8 mouse cellular contexts compared by ENCODE assay signal in the genomic region with DNA sequence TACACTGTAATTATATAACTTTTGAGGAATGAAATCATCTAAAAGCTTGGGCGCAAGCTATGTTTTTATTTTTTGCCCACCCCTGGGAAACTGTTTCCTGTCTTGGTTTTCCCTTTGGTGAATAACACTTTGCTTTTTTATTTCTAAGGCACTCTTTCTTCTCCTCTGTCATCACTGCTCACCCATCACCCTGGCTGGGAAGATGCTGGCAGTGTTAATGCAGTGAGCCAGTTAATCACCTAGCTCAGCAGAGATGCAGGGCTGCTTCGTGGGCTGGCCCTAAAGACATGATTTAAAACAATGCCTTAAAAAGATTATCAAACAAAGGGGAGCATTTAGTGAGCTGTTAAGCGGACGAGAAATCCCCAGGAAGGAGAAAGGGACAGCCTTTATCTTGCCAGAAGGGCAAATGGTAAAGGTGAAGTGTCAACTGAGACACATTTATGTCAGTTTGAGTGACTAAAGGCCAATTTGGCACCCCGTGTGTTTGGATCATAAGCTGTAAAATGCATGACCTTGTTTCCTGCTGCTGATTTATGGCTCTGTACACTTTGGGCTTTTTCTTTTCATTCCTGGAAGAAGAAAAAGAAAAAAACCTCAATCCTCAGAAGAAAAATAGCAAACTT.
DNase-seq lines count a peak whose midpoint lies in the region; ATAC-seq and TF ChIP-seq lines count a peak whose summit lies in the region.

No protein-coding gene starts in this region.

- no peaks in the 10 kb centered on the region for H3K9me3 ChIP-seq in kidney, embryonic 14.5 days (ENCODE audit: control insufficient read depth, low read length)

- WGBS in kidney, embryonic 14.5 days: 18% methylated on average over 5 of the region's 5 CpGs
- WGBS in thymus, adult 2 months: 40% methylated on average over 5 of the region's 5 CpGs

- H3K27ac ChIP-seq in kidney, embryonic 14.5 days (ENCODE audit: low read depth, low read length): no peak overlapping the region
- H3K27ac ChIP-seq in thymus, adult 2 months (ENCODE audit: control insufficient read depth, insufficient read depth, low read length): no peak overlapping the region

- no peaks in the 10 kb centered on the region for H3K36me3 ChIP-seq in kidney, embryonic 14.5 days (ENCODE audit: control insufficient read depth, insufficient read depth, low read length)
- H3K36me3 ChIP-seq in thymus, adult 2 months (ENCODE audit: control insufficient read depth, insufficient read depth, low read length): no peaks in the 10 kb centered on the region

- H3K9ac ChIP-seq in kidney, embryonic 14.5 days (ENCODE audit: low read depth, low read length): no peak overlapping the region

- DNase-seq in gastrocnemius, adult 18-20 months (ENCODE audit: low spot score): peak; percentile 12
- no peak for DNase-seq in gastrocnemius, postnatal 14 days
- no peak for DNase-seq in kidney, adult 18-20 months
- DNase-seq in ZHBTc4 (ENCODE audit: low read depth, low spot score): peak; percentile 43
- DNase-seq in kidney, postnatal 10 days: peak; percentile 27
- no peak for DNase-seq in frontal cortex, postnatal 25 days (ENCODE audit: low spot score in 2 of 2)
- no peak for DNase-seq in thymus, adult 2 months

- intact Hi-C loops in gastrocnemius, postnatal 14 days (cut with DNase I; ENCODE audit: low total_unique reads): no loop called here

- H3K4me1 ChIP-seq in kidney, embryonic 14.5 days (ENCODE audit: control insufficient read depth, insufficient read depth, low read length): peaks cover 17% of the 10 kb centered on the region
- H3K4me1 ChIP-seq in thymus, adult 2 months (replicated peaks; ENCODE audit: control insufficient read depth, insufficient read depth, low read length): no peaks in the 10 kb centered on the region

- TF ChIP-seq CTCF in thymus, adult 2 months (IDR thresholded peaks at IDR 0.05; ENCODE audit: borderline replicate concordance, control insufficient read depth, extremely low read depth, insufficient read depth, low read length, poor library complexity): no peak

- no peak for ATAC-seq in kidney, embryonic 14.5 days (ENCODE audit: low FRiP score, low TSS enrichment)

- H3K4me3 ChIP-seq in kidney, embryonic 14.5 days (ENCODE audit: low read length): no peak overlapping the region
- H3K4me3 ChIP-seq in thymus, adult 2 months (ENCODE audit: control insufficient read depth, insufficient read depth, low read length): no peak overlapping the region

- H3K4me2 ChIP-seq in kidney, embryonic 14.5 days (replicated peaks; ENCODE audit: low read depth, low read length): 0 out of 2 replicates have a peak overlapping the region, but pooled peaks have one; percentile 2

- TF ChIP-seq POLR2A in thymus, adult 2 months (IDR thresholded peaks at IDR 0.05; ENCODE audit: control insufficient read depth, extremely low read depth, insufficient read depth, low read length, poor library complexity): no peak

- H3K27me3 ChIP-seq in kidney, embryonic 14.5 days (ENCODE audit: control insufficient read depth, insufficient read depth, low read length): no peaks in the 10 kb centered on the region
- no peaks in the 10 kb centered on the region for H3K27me3 ChIP-seq in thymus, adult 2 months (ENCODE audit: control insufficient read depth, insufficient read depth, low read length)

Comparison
In these comparisons a context has a peak if more than half of its experiments do, and no peak if none do; other contexts are left out.
1. DNase-seq: peak in gastrocnemius, adult 18-20 months (single experiment), ZHBTc4 (single experiment) and kidney, postnatal 10 days (single experiment); none in gastrocnemius, postnatal 14 days (single experiment), kidney, adult 18-20 months (single experiment), frontal cortex, postnatal 25 days (0 of 2) and thymus, adult 2 months (single experiment).